Mouse (Mus musculus) C2C12 (cell line): ENCODE results near the gene Gnat1.

Source experiments
- CTCF ChIP-seq: IDR thresholded peaks from one replicate; pipeline ENCODE4 v1.5.1; 2011; ENCODE audit not compliant: control insufficient read depth, insufficient read depth, insufficient read length
- FOSL1 ChIP-seq: IDR thresholded peaks from one replicate; pipeline ENCODE4 v1.8.0; 2011; ENCODE audit warnings: mild to moderate bottlenecking, low read length; ENCODE audit not compliant: poor library complexity, insufficient read depth, severe bottlenecking
- MAX ChIP-seq: IDR thresholded peaks from one replicate; pipeline ENCODE4 v1.6.1; 2011; ENCODE audit warnings: mild to moderate bottlenecking, control low read depth
- MYOD1 ChIP-seq: IDR thresholded peaks from one replicate; pipeline ENCODE4 v1.6.1; 2011; ENCODE audit warnings: low read depth; ENCODE audit not compliant: control insufficient read depth, insufficient read length
- MYOG ChIP-seq: IDR thresholded peaks from one replicate; pipeline ENCODE4 v1.6.1; 2011; ENCODE audit not compliant: control insufficient read depth, insufficient read length; ENCODE audit errors: extremely low read depth
- USF1 ChIP-seq: IDR thresholded peaks from one replicate; pipeline ENCODE4 v1.6.1; 2011; ENCODE audit warnings: low read depth, mild to moderate bottlenecking, control low read depth, moderate library complexity

GRCm38 (mm10) chr9:107657144-107657543, 22.4 kb downstream of the Gnat1 start:
- no peak for TF ChIP-seq CTCF
- no peak for TF ChIP-seq MYOD1
- TF ChIP-seq USF1 = no peak
- no peak for TF ChIP-seq FOSL1
- TF ChIP-seq MAX = no peak
- TF ChIP-seq MYOG = no peak
